Comparison of ENCODE assay signal across 19 mouse cellular contexts in genomic region chr2:35694111-35694510, GRCm38 (mm10).
DNase-seq lines count a peak whose midpoint lies in the region; ATAC-seq and TF ChIP-seq lines count a peak whose summit lies in the region.
"Had no signal": no experiment of that assay in that cellular context is flagged by ENCODE, and none has a peak within 500 bp of the region (broad histone marks: within the 10 kb centered on the region; RNA-seq: fewer than 3 reads in every experiment).

No protein-coding gene starts in this region.

- no peak overlapping the region for H3K9ac ChIP-seq in hindbrain, embryonic 16.5 days (ENCODE audit: low read depth, low read length)
- H3K9ac ChIP-seq in intestine, postnatal 0 days (ENCODE audit: low read depth, low read length), result no peak overlapping the region
- H3K9ac ChIP-seq: embryonic facial prominence, embryonic 15.5 days; hindbrain, embryonic 13.5 days; liver, embryonic 15.5 days had no signal

- WGBS in heart, embryonic 10.5 days, result 22% methylated on average over 2 of the region's 2 CpGs
- 53% methylated on average over 2 of the region's 2 CpGs for WGBS in hindbrain, embryonic 10.5 days
- 55% methylated on average over 2 of the region's 2 CpGs for WGBS in hindbrain, embryonic 16.5 days
- 55% methylated on average over 2 of the region's 2 CpGs for WGBS in intestine, postnatal 0 days

- no peaks in the 10 kb centered on the region for H3K36me3 ChIP-seq in heart, embryonic 10.5 days
- H3K36me3 ChIP-seq in hindbrain, embryonic 10.5 days, result no peaks in the 10 kb centered on the region; the same call in 1 of the 2 replicates
- H3K36me3 ChIP-seq in hindbrain, embryonic 16.5 days (ENCODE audit: control insufficient read depth, insufficient read depth, low read length), result no peaks in the 10 kb centered on the region
- H3K36me3 ChIP-seq in intestine, postnatal 0 days (ENCODE audit: control insufficient read depth, insufficient read depth), result no peaks in the 10 kb centered on the region
- H3K36me3 ChIP-seq: embryonic facial prominence, embryonic 15.5 days; hindbrain, embryonic 13.5 days; liver, embryonic 15.5 days had no signal

- no peak for DNase-seq in heart, embryonic 10.5 days (ENCODE audit: low spot score)
- no peak for DNase-seq in heart, adult 8-10 months (ENCODE audit: low spot score)
- DNase-seq in hindbrain, embryonic 10.5 days (ENCODE audit: low spot score), result no peak
- no peak for DNase-seq in ovary, postnatal 14 days (ENCODE audit: low spot score)
- DNase-seq: adrenal gland, postnatal 14 days; cerebellum, adult 8-10 months; kidney, adult 18-20 months; kidney, postnatal 10 days; lung, postnatal 14 days; right cerebral cortex, postnatal 14 days had no signal

- H3K4me1 ChIP-seq in heart, embryonic 10.5 days, result peaks cover 100% of the 10 kb centered on the region
- peaks cover 83% of the 10 kb centered on the region for H3K4me1 ChIP-seq in hindbrain, embryonic 10.5 days (replicated peaks)
- peaks cover 58% of the 10 kb centered on the region for H3K4me1 ChIP-seq in hindbrain, embryonic 16.5 days (ENCODE audit: control insufficient read depth, insufficient read depth, low read depth, low read length)
- H3K4me1 ChIP-seq in cortical plate, adult 2 months (ENCODE audit: control insufficient read depth, insufficient read depth, low read length), result peaks cover 37% of the 10 kb centered on the region
- peaks cover 55% of the 10 kb centered on the region for H3K4me1 ChIP-seq in intestine, postnatal 0 days (replicated peaks; ENCODE audit: control insufficient read depth, insufficient read depth, low read length)

- no peak overlapping the region for H3K4me3 ChIP-seq in heart, embryonic 10.5 days
- H3K4me3 ChIP-seq in hindbrain, embryonic 10.5 days, result no peak overlapping the region
- no peak overlapping the region for H3K4me3 ChIP-seq in hindbrain, embryonic 16.5 days (ENCODE audit: low read length)
- H3K4me3 ChIP-seq in cortical plate, adult 2 months (ENCODE audit: insufficient read depth, low read length), result no peak overlapping the region
- no peak overlapping the region for H3K4me3 ChIP-seq in intestine, postnatal 0 days (ENCODE audit: low read depth, low read length)
- H3K4me3 ChIP-seq: embryonic facial prominence, embryonic 15.5 days; hindbrain, embryonic 13.5 days; liver, embryonic 15.5 days; megakaryocyte, embryonic 14.5 days had no signal

- no peaks in the 10 kb centered on the region for H3K27me3 ChIP-seq in heart, embryonic 10.5 days (ENCODE audit: insufficient read depth, poor library complexity, severe bottlenecking)
- no peaks in the 10 kb centered on the region for H3K27me3 ChIP-seq in hindbrain, embryonic 10.5 days (ENCODE audit: insufficient read depth, poor library complexity, severe bottlenecking)
- H3K27me3 ChIP-seq in hindbrain, embryonic 16.5 days (replicated peaks; ENCODE audit: control insufficient read depth, insufficient read depth, low read length), result no peaks in the 10 kb centered on the region
- H3K27me3 ChIP-seq in intestine, postnatal 0 days (replicated peaks; ENCODE audit: control insufficient read depth, insufficient read depth, low read length), result no peaks in the 10 kb centered on the region
- H3K27me3 ChIP-seq: embryonic facial prominence, embryonic 15.5 days; hindbrain, embryonic 13.5 days; liver, embryonic 15.5 days; Patski had no signal

- TF ChIP-seq POLR2A in cortical plate, adult 2 months (IDR thresholded peaks at IDR 0.05; ENCODE audit: extremely low read depth, insufficient read depth, low read length), result no peak

- ATAC-seq in hindbrain, embryonic 16.5 days, result no peak
- ATAC-seq in intestine, postnatal 0 days, result no peak
- ATAC-seq: activated CD4-positive, CD25-positive, alpha-beta regulatory T cell, adult 4 months; Patski had no signal

- H3K27ac ChIP-seq in heart, embryonic 10.5 days, result peak overlapping the region; percentile 57; the same call in 1 of the 2 replicates
- 0 out of 2 replicates have a peak overlapping the region, but pooled peaks have one; percentile 42 for H3K27ac ChIP-seq in hindbrain, embryonic 10.5 days
- H3K27ac ChIP-seq in hindbrain, embryonic 16.5 days (ENCODE audit: low read depth, low read length), result no peak overlapping the region
- H3K27ac ChIP-seq in cortical plate, adult 2 months (ENCODE audit: insufficient read depth, low read length), result 0 out of 2 replicates have a peak overlapping the region, but pooled peaks have one; percentile 33
- 0 out of 2 replicates have a peak overlapping the region, but pooled peaks have one; percentile 3 for H3K27ac ChIP-seq in intestine, postnatal 0 days (ENCODE audit: low read depth, low read length)
- H3K27ac ChIP-seq: embryonic facial prominence, embryonic 15.5 days; hindbrain, embryonic 13.5 days; liver, embryonic 15.5 days had no signal

- no peak overlapping the region for H3K4me2 ChIP-seq in hindbrain, embryonic 16.5 days (ENCODE audit: low read length)
- peak overlapping the region; percentile 10; the same call in 1 of the 2 replicates for H3K4me2 ChIP-seq in intestine, postnatal 0 days (replicated peaks; ENCODE audit: low read depth)
- H3K4me2 ChIP-seq: embryonic facial prominence, embryonic 15.5 days; hindbrain, embryonic 13.5 days; liver, embryonic 15.5 days had no signal

- TF ChIP-seq CTCF in cortical plate, adult 2 months (IDR thresholded peaks at IDR 0.05; ENCODE audit: extremely low read depth, insufficient read depth, low read length), result no peak
- no peak for TF ChIP-seq CTCF in intestine, postnatal 0 days (IDR thresholded peaks at IDR 0.05; ENCODE audit: low read depth)

- H3K9me3 ChIP-seq in heart, embryonic 10.5 days, result no peaks in the 10 kb centered on the region
- H3K9me3 ChIP-seq in hindbrain, embryonic 10.5 days, result no peaks in the 10 kb centered on the region
- no peaks in the 10 kb centered on the region for H3K9me3 ChIP-seq in hindbrain, embryonic 16.5 days (ENCODE audit: control insufficient read depth, low read length)
- H3K9me3 ChIP-seq in intestine, postnatal 0 days (ENCODE audit: control insufficient read depth), result no peaks in the 10 kb centered on the region
- H3K9me3 ChIP-seq: embryonic facial prominence, embryonic 15.5 days; hindbrain, embryonic 13.5 days; liver, embryonic 15.5 days; megakaryocyte, embryonic 14.5 days had no signal
